Mouse (Mus musculus) E14TG2a.4 (cell line): ENCODE measurements around the gene Grip1.

Experiments
- H3K27me3 ChIP-seq: 2 replicates; pipeline ENCODE4 v1.6.1; 2014; ENCODE audit warnings: low read length, control low read depth; ENCODE audit not compliant: insufficient read depth
- H3K36me3 ChIP-seq: 2 replicates; pipeline ENCODE4 v1.6.1; 2014; ENCODE audit warnings: low read length, control low read depth; ENCODE audit not compliant: insufficient read depth
- H3K4me1 ChIP-seq: replicated peaks from 2 replicates; pipeline ENCODE4 v1.6.1; 2014; ENCODE audit warnings: low read depth, low read length, control low read depth
- H3K4me3 ChIP-seq: replicated peaks from 2 replicates; pipeline ENCODE4 v1.5.1; 2014; ENCODE audit warnings: mild to moderate bottlenecking, low read length
- H3K9me3 ChIP-seq: 2 replicates; pipeline ENCODE4 v1.6.1; 2014; ENCODE audit warnings: low read length, control low read depth
- CTCF ChIP-seq: conservative IDR thresholded peaks from 2 replicates; pipeline ENCODE4 v1.5.1; 2014; ENCODE audit warnings: low read length
- NANOG ChIP-seq: IDR thresholded peaks from 2 replicates; pipeline ENCODE4 v1.6.1; 2014; ENCODE audit warnings: borderline replicate concordance, low read length, mixed read lengths
- POU5F1 ChIP-seq: IDR thresholded peaks from 2 replicates; pipeline ENCODE4 v1.6.1; 2014; ENCODE audit warnings: low read length, borderline replicate concordance

Grip1 gene

GRCm38 (mm10) chr10:119470096-119470495, 16.5 kb downstream of the Grip1 start:
- H3K4me1 ChIP-seq, result 0 out of 2 replicates have a peak, but pooled peaks cover 4% of the 10 kb centered on the region
- H3K4me3 ChIP-seq, result no peak overlapping the region
- TF ChIP-seq CTCF (no peak), POU5F1 (no peak), NANOG (no peak)
- H3K9me3 ChIP-seq, result peaks cover 20% of the 10 kb centered on the region
- H3K27me3 ChIP-seq, result peaks cover 11% of the 10 kb centered on the region
- no peaks in the 10 kb centered on the region for H3K36me3 ChIP-seq

GRCm38 (mm10) chr10:119475166-119475565, 21.5 kb downstream of the Grip1 start:
- H3K9me3 ChIP-seq, result peaks cover 10% of the 10 kb centered on the region
- TF ChIP-seq NANOG, result no peak
- TF ChIP-seq CTCF, result no peak
- TF ChIP-seq POU5F1, result no peak
- H3K4me3 ChIP-seq, result no peak overlapping the region
- H3K27me3 ChIP-seq, result no peaks in the 10 kb centered on the region
- H3K36me3 ChIP-seq, result no peaks in the 10 kb centered on the region
- H3K4me1 ChIP-seq, result no peaks in the 10 kb centered on the region

DNA sequence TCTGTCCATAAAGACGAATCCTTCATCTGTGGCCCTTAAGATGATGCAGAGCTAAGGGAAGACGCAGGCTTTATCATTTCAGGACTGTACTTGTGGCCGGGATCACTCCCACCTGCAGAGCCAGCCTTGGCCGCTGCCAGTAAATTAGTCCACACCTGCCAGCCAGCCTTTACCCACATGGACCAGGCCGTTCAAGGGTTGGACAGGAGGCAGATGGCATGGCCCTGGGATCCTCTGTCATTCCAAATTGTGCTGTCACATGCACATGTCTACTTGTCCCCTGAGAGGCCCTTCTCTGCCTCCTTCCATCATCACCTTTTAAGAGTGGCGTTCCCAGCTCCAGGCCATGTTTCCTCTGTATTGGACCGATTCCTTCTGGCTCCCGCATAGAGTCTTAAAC, 24.0 kb downstream of the Grip1 start:
- Histone ChIP-seq H3K27me3 (no peaks in the 10 kb centered on the region), H3K4me3 (no peak overlapping the region), H3K4me1 (no peaks in the 10 kb centered on the region), H3K9me3 (peaks cover 11% of the 10 kb centered on the region), H3K36me3 (no peaks in the 10 kb centered on the region)
- TF ChIP-seq CTCF (no peak), NANOG (no peak), POU5F1 (no peak)

GRCm38 (mm10) chr10:119483068-119483705, 29.6 kb downstream of the Grip1 start:
- Histone ChIP-seq H3K9me3 (peaks cover 17% of the 10 kb centered on the region), H3K4me3 (no peak overlapping the region), H3K27me3 (no peaks in the 10 kb centered on the region), H3K4me1 (peaks cover 2% of the 10 kb centered on the region; the same call in 1 of the 2 replicates), H3K36me3 (no peaks in the 10 kb centered on the region)
- no peak for TF ChIP-seq CTCF

- TF ChIP-seq CTCF (no peak), NANOG (peak; percentile 85), POU5F1 (no peak)
- H3K36me3 ChIP-seq, result no peaks in the 10 kb centered on the region
- peaks cover 17% of the 10 kb centered on the region for H3K9me3 ChIP-seq
- H3K4me1 ChIP-seq, result peaks cover 2% of the 10 kb centered on the region; the same call in 1 of the 2 replicates
- no peak overlapping the region for H3K4me3 ChIP-seq
- no peaks in the 10 kb centered on the region for H3K27me3 ChIP-seq
Measured at GRCm38 (mm10) chr10:119483766-119484165, 30.1 kb downstream of the Grip1 start.

DNA sequence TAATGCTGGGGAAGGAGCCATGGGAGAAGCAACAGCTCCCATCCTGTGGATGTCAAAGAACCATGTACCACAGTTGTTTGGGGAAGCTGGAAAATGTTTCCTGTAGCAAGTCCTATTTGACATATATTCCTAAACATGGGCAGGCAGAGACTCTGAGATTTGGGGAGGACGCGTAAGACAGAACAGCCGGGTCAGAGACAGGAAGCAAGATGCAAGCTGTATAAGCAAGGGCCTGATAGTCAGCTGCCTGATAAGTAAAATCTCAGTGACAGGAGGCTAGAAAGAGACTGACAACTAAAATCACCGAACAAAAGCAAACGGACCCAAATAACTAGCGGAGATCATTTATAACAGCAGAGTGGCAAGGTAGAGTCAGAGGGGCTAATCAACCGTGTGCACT, 33.3 kb downstream of the Grip1 start:
- H3K4me1 ChIP-seq, result peaks cover 4% of the 10 kb centered on the region; the same call in 1 of the 2 replicates
- TF ChIP-seq CTCF (no peak), POU5F1 (no peak), NANOG (no peak)

DNA sequence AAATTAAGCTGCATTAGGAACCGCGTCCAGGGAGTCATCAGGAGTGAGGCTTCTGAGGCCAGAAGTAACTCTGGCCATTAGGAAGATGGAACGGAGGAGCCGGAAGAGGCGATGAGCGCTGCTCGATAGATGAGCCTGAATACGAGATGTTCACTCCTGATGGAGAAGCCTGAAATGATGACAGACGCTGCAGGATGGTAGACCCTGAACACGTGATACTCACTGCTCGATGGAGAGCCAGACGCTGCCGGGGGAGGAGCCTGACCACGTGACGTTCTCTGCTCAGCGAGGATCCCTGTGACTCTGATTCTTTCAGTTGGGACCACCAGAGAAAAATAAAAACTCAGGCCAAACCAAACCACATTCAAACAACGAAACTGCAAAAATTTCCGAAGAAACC, 37.2 kb downstream of the Grip1 start:
- no peaks in the 10 kb centered on the region for H3K27me3 ChIP-seq
- no peak overlapping the region for H3K4me3 ChIP-seq
- H3K36me3 ChIP-seq, result no peaks in the 10 kb centered on the region
- 0 out of 2 replicates have a peak, but pooled peaks cover 2% of the 10 kb centered on the region for H3K4me1 ChIP-seq
- no peaks in the 10 kb centered on the region for H3K9me3 ChIP-seq
- TF ChIP-seq CTCF, result no peak
- TF ChIP-seq POU5F1, result no peak
- TF ChIP-seq NANOG, result no peak

More for the DNA sequence above, 33.3 kb downstream of the Grip1 start:
- H3K27me3 ChIP-seq, result no peaks in the 10 kb centered on the region
- no peak overlapping the region for H3K4me3 ChIP-seq
- H3K36me3 ChIP-seq, result no peaks in the 10 kb centered on the region
- H3K9me3 ChIP-seq, result peaks cover 13% of the 10 kb centered on the region

DNA sequence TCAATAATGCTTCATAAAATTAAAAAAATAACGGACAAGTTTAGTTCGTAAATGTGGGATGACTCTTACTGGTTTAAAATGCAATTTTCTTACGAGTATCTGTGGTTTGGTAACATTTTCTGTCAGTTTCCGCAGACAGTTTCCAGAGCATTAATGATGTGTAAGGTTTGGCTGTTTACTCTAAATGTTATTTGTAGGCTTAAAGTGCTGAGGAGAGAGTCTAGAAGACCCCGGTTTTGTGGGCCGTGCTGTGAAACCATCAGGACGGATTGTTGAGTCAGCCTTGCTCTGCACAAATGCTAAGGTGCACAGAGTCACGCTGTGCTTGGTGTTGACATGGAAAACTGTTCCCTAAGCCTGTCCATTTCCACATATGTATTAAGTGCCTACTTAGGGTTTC, 41.7 kb downstream of the Grip1 start:
- Histone ChIP-seq H3K36me3 (no peaks in the 10 kb centered on the region), H3K27me3 (no peaks in the 10 kb centered on the region), H3K9me3 (peaks cover 10% of the 10 kb centered on the region), H3K4me1 (no peaks in the 10 kb centered on the region), H3K4me3 (no peak overlapping the region)
- TF ChIP-seq POU5F1 (no peak), NANOG (no peak), CTCF (no peak)

DNA sequence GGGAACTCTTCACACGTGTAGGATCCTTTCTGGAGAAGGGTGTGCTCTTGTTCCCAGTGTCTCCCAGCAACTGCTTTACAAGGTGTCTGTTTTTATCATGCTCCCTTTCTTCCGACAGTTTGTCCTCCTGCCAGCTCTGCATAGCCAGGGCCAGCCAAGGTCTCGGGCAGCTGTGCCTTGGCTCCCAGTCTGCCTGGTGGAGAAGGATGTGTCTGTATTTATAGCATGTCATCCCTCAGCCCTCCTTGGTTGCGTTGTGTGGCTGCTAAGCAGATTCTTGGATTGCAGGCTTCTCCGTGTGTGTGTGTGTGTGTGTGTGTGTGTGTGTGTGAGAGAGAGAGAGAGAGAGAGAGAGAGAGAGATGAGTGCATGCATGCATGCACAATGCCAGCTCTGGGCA, 42.6 kb downstream of the Grip1 start:
- H3K27me3 ChIP-seq, result no peaks in the 10 kb centered on the region
- no peaks in the 10 kb centered on the region for H3K36me3 ChIP-seq
- peaks cover 10% of the 10 kb centered on the region for H3K9me3 ChIP-seq
- no peaks in the 10 kb centered on the region for H3K4me1 ChIP-seq
- no peak for TF ChIP-seq POU5F1
- no peak for TF ChIP-seq NANOG
- no peak for TF ChIP-seq CTCF
- H3K4me3 ChIP-seq, result no peak overlapping the region
